Mouse (Mus musculus): ENCODE data around the gene Sipa1.

Gene Sipa1

GRCm38 (mm10) chr19:5601752-5602541 lies 61.6 kb downstream of the Sipa1 start, which contains the start of gene Rnaseh2c:
Gene Rnaseh2c, plus strand, starts transcription at chr19:5601873.
- peak; percentile 72 for DNase-seq
